Mouse (Mus musculus) liver, embryonic 15.5 days (tissue): Measurements from ENCODE around the gene Cfap54. TPM values are rescaled to one million over a fixed set of nuclear protein-coding genes. Genes with fewer than 3 reads are reported as not detected.

Experiments
- ATAC-seq: fragments of 200-750 bp; cut with Nextera tagmentation; 2 replicates; pipeline ENCODE4 v1.8.0; 2017; ENCODE audit warnings: moderate number of reproducible peaks, mild to moderate bottlenecking, moderate library complexity; ENCODE audit not compliant: insufficient read depth
- H3K27ac ChIP-seq: fragments of 300-500 bp; sonication (generic); replicated peaks from 2 replicates; pipeline ENCODE4 v1.5.1; 2015; ENCODE audit warnings: mild to moderate bottlenecking, inconsistent platforms
- H3K27me3 ChIP-seq: fragments of 300-500 bp; sonication (generic); 2 replicates; pipeline ENCODE4 v1.6.1; 2015; ENCODE audit warnings: mild to moderate bottlenecking, inconsistent platforms
- H3K36me3 ChIP-seq: fragments of 300-500 bp; sonication (generic); replicated peaks from 2 replicates; pipeline ENCODE4 v1.6.1; 2015; ENCODE audit warnings: moderate library complexity, mild to moderate bottlenecking, inconsistent platforms
- H3K4me1 ChIP-seq: fragments of 300-500 bp; sonication (generic); replicated peaks from 2 replicates; pipeline ENCODE4 v1.6.1; 2015; ENCODE audit warnings: inconsistent platforms
- H3K4me2 ChIP-seq: fragments of 300-500 bp; sonication (generic); 2 replicates; pipeline ENCODE4 v1.6.1; 2015; ENCODE audit warnings: moderate library complexity, mild to moderate bottlenecking, inconsistent platforms
- H3K4me3 ChIP-seq: fragments of 300-500 bp; sonication (generic); replicated peaks from 2 replicates; pipeline ENCODE4 v1.5.1; 2015; ENCODE audit warnings: mild to moderate bottlenecking, inconsistent platforms
- H3K9ac ChIP-seq: fragments of 300-500 bp; sonication (generic); 2 replicates; pipeline ENCODE4 v1.6.1; 2015; ENCODE audit warnings: moderate library complexity, mild to moderate bottlenecking, inconsistent platforms
- H3K9me3 ChIP-seq: fragments of 300-500 bp; sonication (generic); replicated peaks from 2 replicates; pipeline ENCODE4 v1.6.1; 2016; ENCODE audit warnings: inconsistent platforms
- WGBS: fragments of 180-500 bp; shearing (Covaris S2); methylation state at CpG from one replicate; pipeline ENCODE4 v1.1.7; 2015; ENCODE audit warnings: mixed read lengths; ENCODE audit not compliant: insufficient replicate concordance; 5-methylcytosine and 5-hydroxymethylcytosine counted together
- polyA plus RNA-seq: library from polyadenylated mRNA; unstranded; fragments of >200 nt; fragmentation: Nextera tagmentation; extraction: Ambion mirVana; gene quantifications from 2 replicates; pipeline ENCODE4 v1.2.1, GENCODE M21; 2015

Cfap54 gene
- polyA plus RNA-seq, 1 experiment from 2014 or later, result 0.18 TPM

- WGBS, result 51% methylated on average over 3 of the region's 3 CpGs
- ATAC-seq, result no peak
Measured at GRCm38 (mm10) chr10:92730339-92730738, 351.1 kb downstream of the Cfap54 start.

GRCm38 (mm10) chr10:92728723-92729122 is 352.7 kb downstream of the Cfap54 start:
- H3K4me3 ChIP-seq, result no peak overlapping the region
- no peaks in the 10 kb centered on the region for H3K36me3 ChIP-seq
- no peak overlapping the region for H3K27ac ChIP-seq
- no peak for ATAC-seq
- 56% methylated on average over 3 of the region's 3 CpGs for WGBS
- H3K4me2 ChIP-seq, result no peak overlapping the region
- no peak overlapping the region for H3K9ac ChIP-seq
- H3K9me3 ChIP-seq, result 0 out of 2 replicates have a peak, but pooled peaks cover 4% of the 10 kb centered on the region
- no peaks in the 10 kb centered on the region for H3K27me3 ChIP-seq
- H3K4me1 ChIP-seq, result no peaks in the 10 kb centered on the region

More at GRCm38 (mm10) chr10:92730339-92730738, 351.1 kb downstream of the Cfap54 start:
- H3K36me3 ChIP-seq, result no peaks in the 10 kb centered on the region
- no peaks in the 10 kb centered on the region for H3K9me3 ChIP-seq
- H3K4me1 ChIP-seq, result no peaks in the 10 kb centered on the region
- H3K4me2 ChIP-seq, result no peak overlapping the region
- H3K27ac ChIP-seq, result no peak overlapping the region
- no peak overlapping the region for H3K9ac ChIP-seq
- no peak overlapping the region for H3K4me3 ChIP-seq
- H3K27me3 ChIP-seq, result no peaks in the 10 kb centered on the region

Other genes starting within 250 kb of the Cfap54 start
- gene Cdk17, start 79.3 kb upstream of the Cfap54 start, polyA plus RNA-seq, result 10.1 and 11.0 TPM in 2 replicates
- gene Elk3, start 229.5 kb upstream of the Cfap54 start, polyA plus RNA-seq, result 4.3 and 5.1 TPM in 2 replicates